Mouse (Mus musculus) thymus, adult 2 months (tissue): ENCODE data around the gene Slc9a1.

Experiments
- CTCF ChIP-seq: fragments of 200-500 bp; IDR thresholded peaks from 2 replicates; pipeline ENCODE4 v1.5.1; 2012; ENCODE audit warnings: mild to moderate bottlenecking, control low read depth, low read length, moderate library complexity, borderline replicate concordance; ENCODE audit not compliant: control insufficient read depth, poor library complexity, insufficient read depth; ENCODE audit errors: extremely low read depth
- POLR2A ChIP-seq: fragments of 200-500 bp; IDR thresholded peaks from 2 replicates; pipeline ENCODE4 v1.6.1; 2012; ENCODE audit warnings: mild to moderate bottlenecking, low read length, control low read depth, moderate library complexity; ENCODE audit not compliant: control insufficient read depth, poor library complexity, insufficient read depth; ENCODE audit errors: extremely low read depth

- TF ChIP-seq CTCF (no peak), POLR2A (no peak)
These were observed 14.9 kb upstream of the Slc9a1 start for GRCm38 (mm10) chr4:133354641-133355040.
